Mouse (Mus musculus) B cell, adult 62 days (primary cell): ENCODE results near the gene Efcab9. TPM values are rescaled to one million over a fixed set of nuclear protein-coding genes. Genes with fewer than 3 reads are reported as not detected.

Experiments used
- total RNA-seq: library from RNA; stranded (reverse); gene quantifications from 4 replicates; pipeline ENCODE4 v1.2.4, GENCODE M21; 2023

Gene Efcab9
- total RNA-seq, result 2.9 to 4.8 TPM (median 3.2 TPM) in 4 replicates

DNA sequence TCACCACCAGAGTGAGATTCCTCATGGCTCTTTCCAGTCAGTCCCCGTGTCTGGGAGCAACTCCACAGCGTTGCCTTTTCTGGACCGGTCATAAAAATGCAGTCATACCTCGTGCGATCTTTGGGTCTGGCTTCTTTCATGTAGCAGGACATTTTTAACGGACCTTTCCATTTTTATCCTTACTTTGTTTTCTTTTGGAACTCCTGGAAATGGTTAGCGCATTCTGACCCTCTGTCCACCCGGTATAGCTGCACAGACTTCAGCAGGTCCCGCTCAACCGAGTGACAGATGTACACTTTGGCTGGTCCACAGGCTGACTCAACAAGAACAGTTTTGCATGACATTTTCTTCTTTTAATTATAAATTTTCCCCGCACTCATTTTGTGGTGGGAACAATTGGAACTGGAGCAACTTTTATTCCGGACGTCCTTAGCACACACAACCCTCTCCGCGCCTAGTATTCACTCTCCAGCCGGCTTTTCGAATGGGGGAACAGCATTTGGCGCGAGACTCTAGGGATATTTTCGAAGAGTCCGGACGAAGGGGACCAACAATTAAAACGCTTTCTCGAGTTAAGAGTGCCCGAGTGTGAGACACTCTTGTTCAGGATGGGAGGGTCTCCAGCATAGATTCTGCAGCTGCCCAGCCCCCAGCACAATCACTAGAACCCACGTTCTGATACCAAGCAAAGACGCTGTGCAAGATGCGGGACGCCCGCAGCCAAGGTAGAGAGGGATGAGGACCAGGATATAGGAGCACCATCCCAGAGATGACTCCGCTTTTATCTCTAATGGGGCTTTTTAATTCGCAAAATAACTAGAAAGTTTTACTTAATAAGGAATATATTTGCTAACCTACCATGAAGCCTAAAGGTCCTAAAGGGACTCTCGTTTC is at the start of gene Efcab9:
Efcab9 (minus strand) TSS at position 211 of the 894 bp plus-strand sequence.

DNA sequence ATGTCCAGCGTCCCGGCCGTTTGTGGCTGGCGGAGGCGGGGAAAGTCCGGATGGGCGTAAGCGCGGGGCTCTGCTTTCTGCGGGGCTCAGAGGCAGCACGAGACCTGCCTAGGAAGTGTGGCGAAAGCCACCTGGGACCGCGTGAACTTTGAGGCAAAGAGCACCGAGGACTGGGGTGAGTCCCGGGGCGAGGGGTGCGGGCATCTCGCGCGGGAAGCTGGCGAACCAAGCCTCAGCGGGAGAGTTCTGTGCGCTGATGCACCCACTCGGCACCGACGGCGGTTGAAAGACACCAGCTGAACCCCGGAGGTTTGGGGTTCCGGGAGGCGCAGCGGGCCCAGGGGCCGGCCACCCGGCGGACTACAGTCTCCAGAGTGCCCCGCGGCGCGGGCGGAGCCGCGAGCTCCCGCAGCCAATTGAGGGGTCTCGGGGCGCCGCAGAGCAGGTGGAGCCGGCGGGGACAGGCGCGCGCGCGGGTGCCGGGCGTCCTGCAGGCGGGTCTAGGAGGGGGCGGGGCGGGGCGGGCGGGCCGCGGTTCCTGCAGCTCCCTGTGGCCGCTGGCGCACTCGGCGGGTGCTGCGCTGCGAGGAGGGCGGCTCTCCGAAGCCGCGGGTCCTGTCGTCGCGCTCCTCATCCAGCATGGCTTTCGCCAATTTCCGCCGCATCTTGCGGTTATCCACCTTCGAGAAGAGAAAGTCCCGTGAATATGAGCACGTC is 1.0 kb upstream of the Efcab9 start, which contains the start of gene Stk10:
Stk10 (plus strand) TSS at position 541 of the 717 bp plus-strand sequence.

Other genes starting within 250 kb of the Efcab9 start
- gene Hba-a1, start 248.6 kb downstream of the Efcab9 start, total RNA-seq, result 58.9 to 127 TPM (median 84.8 TPM) in 4 replicates
- gene Hbq1b, start 245.1 kb downstream of the Efcab9 start, total RNA-seq, result not detected in 4 replicates
- gene Hba-a2, start 235.6 kb downstream of the Efcab9 start, total RNA-seq, result 20.0 to 91.4 TPM (median 56.9 TPM) in 4 replicates
- not detected in 4 replicates for gene Hbq1a, start 232.0 kb downstream of the Efcab9 start, total RNA-seq
- gene Sh3pxd2b, start 184.3 kb downstream of the Efcab9 start, total RNA-seq, result 0.06 to 0.17 TPM (median 0.06 TPM) in 4 replicates
- 2.8 to 7.8 TPM (median 5.7 TPM) in 4 replicates for gene Ubtd2, start 76.7 kb downstream of the Efcab9 start, total RNA-seq
- 233 to 249 TPM (median 234 TPM) in 4 replicates for gene Stk10, start 1.2 kb upstream of the Efcab9 start, total RNA-seq
- gene Fbxw11, start 110.6 kb upstream of the Efcab9 start, total RNA-seq, result 57.7 to 64.2 TPM (median 62.7 TPM) in 4 replicates